Mouse (Mus musculus) embryo, embryonic 11 days (tissue): ENCODE data around the gene Kcnj6.

Experiments
- DNase-seq: peaks from one replicate; pipeline ENCODE4 v3.0.0-alpha.2; 2015

Kcnj6 gene

GRCm38 (mm10) chr16:94931343-94932301, 65.9 kb downstream of the Kcnj6 start:
- DNase-seq: peak; percentile 17

GRCm38 (mm10) chr16:94925364-94925763, 72.1 kb downstream of the Kcnj6 start:
- no peak for DNase-seq

GRCm38 (mm10) chr16:94919177-94919576, 78.3 kb downstream of the Kcnj6 start:
- DNase-seq: no peak

- DNase-seq: no peak
These were observed 91.5 kb downstream of the Kcnj6 start for GRCm38 (mm10) chr16:94906026-94906425.

GRCm38 (mm10) chr16:94898832-94899231, 98.7 kb downstream of the Kcnj6 start:
- no peak for DNase-seq

GRCm38 (mm10) chr16:94892162-94892650, 105.3 kb downstream of the Kcnj6 start:
- DNase-seq: no peak

- no peak for DNase-seq
These were observed 106.9 kb downstream of the Kcnj6 start for GRCm38 (mm10) chr16:94890581-94890980.

GRCm38 (mm10) chr16:94890056-94890455, 107.4 kb downstream of the Kcnj6 start:
- DNase-seq: no peak

GRCm38 (mm10) chr16:94888554-94888953, 108.9 kb downstream of the Kcnj6 start:
- no peak for DNase-seq

GRCm38 (mm10) chr16:94886398-94886797, 111.1 kb downstream of the Kcnj6 start:
- no peak for DNase-seq

- DNase-seq: no peak
These were observed 112.4 kb downstream of the Kcnj6 start for GRCm38 (mm10) chr16:94885062-94885461.

- DNase-seq: no peak
These were observed 113.6 kb downstream of the Kcnj6 start for GRCm38 (mm10) chr16:94883909-94884308.

GRCm38 (mm10) chr16:94883196-94883595, 114.3 kb downstream of the Kcnj6 start:
- no peak for DNase-seq

GRCm38 (mm10) chr16:94882111-94882510, 115.4 kb downstream of the Kcnj6 start:
- no peak for DNase-seq

- DNase-seq: peak; percentile 16
These were observed 124.8 kb downstream of the Kcnj6 start for GRCm38 (mm10) chr16:94872614-94873272.

- no peak for DNase-seq
These were observed 129.1 kb downstream of the Kcnj6 start for GRCm38 (mm10) chr16:94868354-94868753.

- DNase-seq: peak; percentile 50
These were observed 131.1 kb downstream of the Kcnj6 start for GRCm38 (mm10) chr16:94866300-94866956.

- DNase-seq: no peak
These were observed 131.7 kb downstream of the Kcnj6 start for GRCm38 (mm10) chr16:94865796-94866195.

GRCm38 (mm10) chr16:94865101-94865500, 132.4 kb downstream of the Kcnj6 start:
- no peak for DNase-seq

- no peak for DNase-seq
These were observed 134.0 kb downstream of the Kcnj6 start for GRCm38 (mm10) chr16:94863475-94863874.

GRCm38 (mm10) chr16:94855990-94856389, 141.5 kb downstream of the Kcnj6 start:
- no peak for DNase-seq

- DNase-seq: no peak
These were observed 144.9 kb downstream of the Kcnj6 start for GRCm38 (mm10) chr16:94852407-94853160.
